Mouse (Mus musculus) left cerebral cortex, adult 9 months (tissue): ENCODE results near the gene Mrps7.

Experiments used
- DNase-seq, 2 experiments: peaks; one replicate each; pipeline ENCODE4 v3.0.0; 2022; ENCODE audit warnings: low spot score in 2 of 2

The Mrps7 gene

DNA sequence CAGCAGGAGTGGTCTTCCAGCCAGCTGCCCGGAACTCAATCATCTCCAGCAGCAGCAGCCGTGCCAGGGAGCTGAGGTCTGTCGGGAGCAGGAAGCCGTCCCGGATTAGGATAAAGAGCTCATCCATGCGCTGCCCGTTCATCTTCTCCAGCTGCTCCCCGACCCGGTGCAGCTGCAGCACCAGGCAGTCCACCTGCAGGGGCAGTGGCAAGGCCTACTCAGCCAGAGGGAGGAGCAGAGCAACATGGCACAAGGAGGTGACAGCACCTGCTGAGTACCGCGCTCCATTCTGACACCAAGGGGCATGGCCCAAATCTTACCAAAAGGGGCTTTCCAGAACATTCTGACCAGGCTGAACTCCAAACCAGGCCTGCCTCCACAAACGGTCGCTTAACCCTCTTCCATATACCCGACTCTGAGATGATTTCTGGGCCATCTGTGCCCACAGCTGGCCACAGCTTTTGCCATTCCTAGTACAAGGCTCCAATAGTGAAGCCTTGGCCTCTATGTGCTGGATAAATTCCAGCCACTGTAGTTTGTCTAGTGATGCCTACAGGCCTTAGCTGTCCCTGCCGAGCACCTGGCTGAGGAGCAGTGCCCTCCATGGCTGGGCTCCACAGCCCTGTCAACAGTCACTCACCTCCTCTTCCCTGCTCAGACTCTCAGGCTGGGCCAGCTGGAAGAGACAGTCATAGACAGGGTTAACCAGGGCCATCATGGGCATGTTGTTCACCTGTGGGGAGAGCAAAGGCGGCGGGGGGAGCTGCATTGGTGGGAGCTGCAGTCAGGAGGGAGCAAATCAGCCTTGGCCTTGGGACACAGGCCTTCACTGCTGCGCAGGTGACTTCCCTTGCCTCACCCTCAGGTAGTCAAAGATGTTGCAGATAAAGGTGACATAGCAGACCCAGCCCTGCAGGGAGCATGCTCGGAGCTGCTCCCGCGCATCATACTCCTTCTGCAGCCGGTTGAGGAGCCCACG, 5.0 kb downstream of the Mrps7 start:
- no peak for DNase-seq

DNA sequence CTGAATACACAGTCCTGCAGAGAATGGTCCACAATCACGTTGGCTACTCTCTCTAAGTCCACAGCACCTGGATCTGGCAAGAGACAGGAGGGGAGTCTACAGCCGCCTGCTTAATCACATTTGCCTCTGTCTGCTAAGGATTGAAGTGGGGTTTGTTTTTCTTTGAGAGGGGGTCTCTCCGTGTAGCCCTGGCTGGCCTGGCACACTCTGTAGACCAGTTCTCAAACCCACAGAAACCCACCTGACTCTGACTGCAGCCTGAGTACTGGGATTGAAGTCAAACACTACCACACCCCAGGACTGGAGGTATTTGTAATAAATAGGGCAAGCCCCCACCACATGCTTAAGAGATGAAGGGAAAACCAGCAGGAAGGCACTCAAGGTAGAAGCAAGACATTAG, 5.9 kb downstream of the Mrps7 start:
- DNase-seq = no peak

DNA sequence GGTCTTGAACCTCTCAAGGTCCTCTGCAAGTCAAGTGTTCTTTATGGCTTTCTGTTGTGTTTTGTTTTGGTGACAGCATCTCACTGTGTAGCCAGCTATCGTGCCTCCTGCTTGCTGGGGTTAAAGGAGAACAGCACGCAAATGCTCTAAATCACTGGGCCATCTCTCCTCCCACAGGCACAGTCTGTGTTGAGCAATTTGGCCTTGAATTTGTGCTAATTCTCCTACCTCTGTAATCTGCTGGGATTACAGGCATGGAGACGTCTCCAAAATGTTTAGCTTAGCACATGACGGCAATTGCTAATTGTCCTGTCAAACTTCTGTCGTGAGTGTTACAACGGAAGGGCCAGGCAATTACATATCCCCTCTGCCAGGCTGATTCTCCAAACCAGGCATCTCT, 7.4 kb downstream of the Mrps7 start:
- no peak for DNase-seq

DNA sequence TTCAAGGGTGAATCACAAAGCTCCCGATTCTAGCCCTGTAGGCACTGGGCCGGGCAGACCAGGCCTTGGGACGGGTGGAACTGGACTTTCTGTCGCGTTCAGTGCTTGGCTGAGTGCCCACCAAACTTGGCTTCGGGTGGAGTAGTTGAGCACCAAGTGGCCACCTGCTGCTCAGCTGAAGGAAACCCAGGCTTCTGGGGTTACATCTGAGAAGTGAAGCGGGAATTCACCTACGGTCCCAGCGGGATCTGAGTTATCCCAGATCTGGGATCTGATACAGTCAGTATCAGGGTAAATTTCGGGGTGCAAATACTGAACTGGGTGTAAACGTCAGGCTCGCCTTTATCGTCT, 8.3 kb downstream of the Mrps7 start:
- peak in 1 of 2 experiments; percentile 59 for DNase-seq

DNA sequence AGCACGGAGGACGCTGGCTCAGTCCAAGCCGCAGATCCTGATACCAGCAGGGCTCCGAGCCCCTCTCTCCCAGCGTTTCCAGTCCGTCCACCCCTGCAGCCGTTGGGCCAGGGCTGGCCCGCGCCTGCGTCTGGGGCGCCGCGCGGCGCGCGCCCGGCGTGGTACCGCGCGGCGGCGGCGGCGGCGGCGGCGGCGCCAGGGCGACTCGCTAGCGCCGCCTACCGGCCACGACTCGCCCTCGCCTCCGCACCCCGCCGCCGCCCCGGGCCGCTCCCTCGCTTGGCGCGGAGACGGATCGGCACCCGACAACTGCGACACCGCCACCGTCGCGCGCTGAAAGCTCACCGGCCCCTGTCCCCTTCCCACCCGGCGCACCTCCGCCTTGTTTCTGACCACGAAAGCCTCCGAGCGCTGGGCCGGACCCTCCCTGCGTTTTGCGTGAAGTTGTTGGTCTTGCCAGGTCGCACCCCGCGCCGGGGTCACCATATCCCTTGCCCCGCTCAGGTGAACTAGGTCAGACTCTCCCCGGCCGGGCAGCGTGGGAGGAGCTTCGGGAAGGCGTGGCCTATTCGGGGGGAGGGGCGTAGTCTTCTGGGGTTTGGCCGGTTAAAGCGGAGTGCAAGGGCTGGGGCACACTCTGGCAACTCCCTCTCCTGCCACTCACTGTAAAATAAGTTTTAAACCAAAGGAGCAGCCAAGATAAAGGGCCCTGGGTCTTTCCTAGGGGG, 8.8 kb downstream of the Mrps7 start, which contains the start of gene Mif4gd:
Mif4gd (minus strand) TSS at position 560 of the 728 bp plus-strand sequence.
- DNase-seq = peak; percentile 59 to 78

DNA sequence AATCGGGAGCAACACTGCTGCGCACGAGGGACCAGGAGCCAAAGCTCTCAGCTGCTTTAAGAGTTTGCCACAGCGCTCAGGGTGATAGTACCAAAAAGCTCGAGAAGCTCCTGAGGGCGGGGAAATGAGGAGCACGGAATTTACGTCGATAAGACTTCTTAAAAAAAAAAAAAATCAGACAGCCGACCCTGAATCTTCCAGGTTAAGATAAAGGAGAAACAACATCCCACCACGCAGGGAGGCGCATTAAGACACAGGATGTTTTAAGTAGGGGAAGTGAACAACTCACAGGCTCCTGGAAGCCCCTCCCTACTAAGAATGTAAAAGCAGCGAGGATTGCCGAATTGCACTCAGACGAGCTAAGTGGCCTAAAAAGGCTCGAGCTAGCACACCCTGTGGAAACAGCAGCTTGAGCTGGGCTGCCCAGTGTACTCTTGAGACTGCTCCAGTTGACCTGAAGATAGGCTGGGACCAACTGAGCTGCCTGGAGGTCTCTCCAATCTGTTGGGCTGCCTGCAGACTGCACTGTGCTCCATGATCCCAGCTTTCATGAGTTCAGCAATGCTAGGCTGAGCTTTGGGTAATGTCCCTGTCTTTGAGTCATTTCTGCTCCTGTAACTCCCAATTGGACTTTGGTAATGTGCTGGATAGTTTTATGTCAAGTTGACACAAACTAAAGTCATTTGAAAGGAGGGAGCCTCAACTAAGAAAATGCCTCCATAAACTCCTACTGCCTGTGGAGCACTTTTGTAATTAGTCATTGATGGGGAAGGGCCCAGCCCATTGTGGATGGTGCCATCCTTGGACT, 9.6 kb downstream of the Mrps7 start:
- no peak for DNase-seq

DNA sequence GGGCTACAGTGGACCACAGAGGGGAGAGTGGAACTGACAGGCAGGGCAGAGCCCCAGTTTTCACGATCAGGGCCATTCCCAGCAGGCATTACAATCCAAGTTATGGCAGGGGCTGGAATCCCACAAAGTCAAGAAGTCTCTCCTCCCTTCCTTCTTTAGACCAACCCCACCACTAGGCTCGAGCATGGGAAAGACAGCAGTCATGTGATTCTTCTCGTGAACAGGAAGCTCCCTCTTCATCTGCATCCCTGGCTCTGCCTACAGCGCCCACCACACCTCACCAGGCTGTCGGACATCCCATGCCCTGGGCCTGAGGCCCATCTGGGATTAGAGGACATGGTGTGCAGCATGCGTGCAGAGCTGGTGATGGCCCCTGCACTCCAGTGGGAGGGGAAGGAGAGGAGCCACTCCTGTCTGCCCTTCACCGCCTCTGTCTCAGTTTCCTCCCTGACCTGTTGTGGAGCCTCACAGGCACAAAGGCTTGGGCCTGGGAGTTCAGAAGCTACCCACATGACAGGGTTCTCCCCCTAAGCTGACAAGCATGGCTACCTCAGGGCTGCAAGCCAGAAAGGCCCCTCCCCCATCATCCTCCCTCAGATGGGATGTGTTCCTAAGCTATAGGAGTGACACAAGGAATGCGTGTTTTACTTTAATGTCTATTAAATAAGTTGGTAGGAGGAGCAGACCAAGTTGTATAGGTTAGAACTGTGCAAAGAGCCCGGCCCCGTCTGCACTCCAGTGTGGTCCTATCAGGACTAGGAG, 10.8 kb downstream of the Mrps7 start:
- DNase-seq = no peak

DNA sequence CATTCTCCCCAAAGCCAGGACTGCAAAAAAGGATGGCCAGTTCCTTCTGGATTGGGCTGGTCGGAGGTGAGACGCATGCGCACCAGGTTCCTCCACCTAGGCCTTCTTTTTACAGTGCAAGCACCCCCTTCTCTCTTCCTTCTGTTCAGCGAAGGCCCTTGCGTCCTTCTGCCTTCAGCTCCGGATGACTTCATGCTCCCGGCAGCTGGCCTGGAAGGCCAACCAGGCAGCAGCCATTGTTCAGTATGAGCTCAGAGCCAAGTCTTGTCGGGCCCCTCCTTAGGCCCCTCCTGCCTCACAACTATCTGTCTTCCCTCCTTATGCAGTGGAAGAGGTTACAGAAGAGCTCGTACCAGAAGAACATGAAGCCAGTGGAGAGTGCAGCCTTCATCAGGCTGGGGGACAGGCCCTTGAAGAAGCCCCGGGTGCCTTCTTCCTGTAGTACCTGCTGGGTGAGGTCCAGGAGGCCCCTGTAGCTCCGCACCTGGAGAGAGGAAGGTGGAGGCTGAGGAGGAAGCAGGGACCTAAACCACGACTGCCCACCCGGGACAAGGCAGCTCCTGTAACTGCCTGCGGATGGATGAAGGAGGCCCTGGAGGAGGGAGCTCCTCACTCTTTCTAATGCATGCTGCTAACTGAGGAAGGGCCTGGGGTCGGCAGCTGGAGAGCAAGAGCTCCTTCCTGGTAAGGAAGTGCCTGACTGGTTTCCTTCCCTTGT, 11.5 kb downstream of the Mrps7 start:
- DNase-seq = no peak

DNA sequence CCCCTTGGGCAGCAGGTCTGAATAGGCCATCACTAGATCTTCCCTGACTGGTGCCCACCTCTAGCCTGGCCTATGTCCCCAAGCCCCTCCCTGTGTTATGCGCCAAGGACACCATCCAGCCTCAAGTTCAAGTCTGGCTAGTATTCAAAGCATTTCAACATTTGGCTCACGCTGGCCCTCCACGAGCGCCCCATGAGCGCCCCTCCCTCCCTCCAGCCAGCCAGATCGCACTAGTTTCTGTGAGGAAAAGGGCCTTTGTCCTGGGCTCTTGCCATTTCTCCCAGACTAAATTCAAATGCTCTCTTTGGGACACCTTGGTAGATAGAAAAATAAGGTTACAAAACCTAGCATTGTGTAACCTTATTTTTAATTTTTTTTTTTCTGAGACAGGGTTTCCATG, 12.2 kb downstream of the Mrps7 start:
- DNase-seq = no peak

DNA sequence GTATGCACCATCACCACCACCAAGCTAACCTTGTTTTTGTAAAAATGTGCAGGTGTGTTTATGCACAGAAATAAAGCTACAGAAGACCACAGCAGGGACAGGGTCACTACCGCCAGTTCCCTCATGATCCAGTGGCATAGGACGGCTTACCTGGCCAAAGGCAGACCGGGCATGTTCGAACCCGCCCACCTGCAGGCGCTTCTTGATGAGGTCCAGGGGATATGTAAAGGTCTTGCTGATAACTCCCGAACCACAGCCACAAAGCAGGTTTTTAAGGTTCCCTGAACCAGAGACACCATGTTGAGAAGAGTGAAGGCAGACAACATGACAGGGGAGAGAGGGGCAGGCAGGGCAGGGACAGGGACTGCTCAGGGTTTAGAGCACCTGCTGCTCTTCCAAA, 12.6 kb downstream of the Mrps7 start:
- no peak for DNase-seq

DNA sequence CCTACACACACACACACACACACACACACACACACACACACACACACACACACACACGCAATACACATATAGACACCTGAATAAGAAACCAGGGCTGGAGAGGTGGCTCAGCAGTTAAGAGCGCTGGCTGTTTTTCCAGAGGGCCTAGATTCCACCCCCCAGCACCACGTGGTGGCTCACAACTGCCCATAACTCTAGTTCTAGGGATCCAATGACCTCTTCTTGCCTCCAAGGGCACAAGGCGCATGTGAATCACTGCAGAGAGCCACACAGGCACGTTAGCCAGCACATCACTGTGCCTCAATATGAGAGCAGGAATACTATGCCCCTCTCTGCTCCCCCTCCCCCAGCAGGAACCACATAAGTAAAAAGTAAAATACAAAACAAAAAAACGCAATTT, 13.2 kb downstream of the Mrps7 start:
- no peak for DNase-seq

DNA sequence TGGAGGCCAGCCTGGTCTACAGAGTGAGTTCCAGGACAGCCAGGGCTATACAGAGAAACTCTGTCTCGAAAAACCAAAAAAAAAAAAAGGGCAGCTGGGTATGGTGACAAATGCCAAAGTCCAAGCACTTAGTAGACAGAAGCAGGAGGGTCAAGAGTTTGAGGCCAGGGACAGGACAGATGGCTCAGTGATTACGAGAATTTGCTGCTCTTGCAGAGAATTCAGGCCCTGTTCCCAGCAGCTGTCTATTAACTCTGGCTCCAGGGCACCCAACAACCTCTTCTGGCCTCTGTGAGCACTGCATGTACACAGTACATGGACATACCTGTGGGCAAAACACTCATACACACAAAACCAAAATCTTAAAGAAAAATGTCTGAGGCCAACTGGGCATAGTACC, 14.3 kb downstream of the Mrps7 start:
- DNase-seq = no peak

DNA sequence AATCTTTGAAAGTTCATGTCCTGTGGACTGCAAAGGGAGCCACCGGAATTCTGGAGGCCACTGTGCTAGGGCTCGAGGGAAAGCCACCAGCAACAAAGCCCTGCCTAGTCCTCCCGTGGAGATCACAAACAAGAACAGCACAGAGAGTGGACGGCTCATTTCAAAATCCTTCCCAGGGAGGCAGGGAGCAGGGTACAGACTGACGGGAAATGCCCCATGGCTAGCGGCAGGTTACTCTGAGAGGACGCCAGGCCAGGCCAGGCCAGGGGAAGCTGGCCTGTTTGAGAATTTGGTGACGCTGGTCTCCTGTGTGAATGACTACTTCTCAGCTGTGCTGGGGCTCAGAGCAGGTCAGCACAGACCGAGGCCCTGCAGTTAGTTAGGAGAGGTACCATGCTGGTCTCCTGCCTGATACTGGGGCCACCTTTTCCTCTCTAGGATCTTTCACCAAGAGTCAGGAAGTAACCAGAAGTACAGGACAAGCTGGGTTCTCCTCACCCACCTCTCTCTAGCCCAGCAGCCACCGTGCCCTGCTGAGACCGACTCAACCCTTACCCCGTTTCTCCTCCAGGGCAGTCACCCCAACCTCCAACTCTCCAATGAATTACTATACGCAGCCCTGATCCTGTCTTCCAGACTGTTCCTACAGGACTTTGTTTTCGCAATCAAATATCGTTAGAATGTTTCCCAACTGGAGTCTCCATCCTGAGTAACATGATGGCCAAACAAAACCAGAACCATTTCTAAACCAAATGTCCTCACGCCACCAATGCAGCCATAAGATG, 15.2 kb downstream of the Mrps7 start:
- no peak for DNase-seq

DNA sequence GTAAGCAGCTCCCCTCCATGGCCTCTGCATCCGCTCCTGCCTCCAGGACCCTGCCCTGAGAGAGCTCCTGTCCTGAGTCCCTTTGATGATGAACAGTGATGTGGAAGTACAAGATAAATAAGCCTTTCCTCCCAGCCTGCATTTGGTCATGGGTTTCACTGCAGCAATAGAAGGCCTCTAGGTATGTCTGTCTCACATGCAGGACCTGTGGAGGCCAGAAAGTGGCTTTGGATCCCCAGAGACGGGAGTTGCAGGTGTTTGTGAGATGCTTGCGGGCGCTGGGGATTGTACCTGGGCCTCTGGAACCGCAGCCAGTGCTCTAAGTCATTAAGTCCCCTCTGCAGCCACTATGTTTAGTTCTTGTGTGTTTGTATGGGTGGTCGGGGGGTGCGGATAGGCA, 16.2 kb downstream of the Mrps7 start:
- DNase-seq = no peak

DNA sequence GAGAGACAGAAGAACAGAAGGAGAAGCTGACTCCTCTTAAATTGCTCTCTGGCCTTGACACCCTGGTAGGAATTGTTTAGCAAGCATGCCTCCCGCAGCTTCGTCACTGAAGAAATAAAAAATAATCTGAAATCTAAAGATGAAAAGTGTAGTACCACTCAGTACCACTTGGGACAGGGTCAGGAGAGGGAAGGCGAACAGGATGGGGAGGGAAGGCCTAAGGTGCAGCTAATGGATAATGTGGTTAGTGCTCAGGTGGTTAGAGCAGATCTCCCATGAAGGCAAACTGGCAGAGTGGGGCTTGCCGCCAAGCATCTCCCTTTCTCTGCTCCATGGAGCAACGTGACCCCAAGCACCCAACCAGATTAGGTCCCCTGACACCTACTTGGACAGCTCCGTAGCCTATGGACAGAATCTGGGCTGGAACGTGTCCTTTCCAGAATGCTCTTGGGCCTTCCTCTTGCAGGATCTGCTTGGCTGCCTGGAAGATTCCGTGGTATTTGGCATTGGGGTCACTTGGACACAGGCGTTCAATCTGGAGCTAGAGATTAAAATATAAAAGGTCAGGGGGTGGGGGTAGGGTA, 19.9 kb downstream of the Mrps7 start:
- DNase-seq = no peak

DNA sequence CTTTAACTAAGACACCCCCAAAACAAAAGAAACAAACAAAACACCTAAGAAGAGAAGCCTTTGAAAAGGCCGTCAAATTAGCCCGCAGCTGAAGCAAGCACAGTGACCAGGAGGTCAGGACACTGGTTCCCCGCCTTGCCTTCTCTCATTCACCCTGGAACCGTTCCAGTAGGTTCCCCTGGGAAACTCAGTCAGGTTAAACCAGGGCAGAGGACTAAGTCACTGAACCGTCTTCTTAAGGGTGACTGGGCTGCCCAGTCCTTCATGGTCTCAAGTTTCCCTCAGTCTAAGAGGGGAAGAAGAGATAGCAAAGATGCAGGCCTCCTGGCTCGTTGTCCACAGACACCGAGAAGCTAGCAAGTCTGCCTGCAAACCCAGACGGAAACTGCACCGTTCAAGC, 22.2 kb downstream of the Mrps7 start:
- no peak for DNase-seq

DNA sequence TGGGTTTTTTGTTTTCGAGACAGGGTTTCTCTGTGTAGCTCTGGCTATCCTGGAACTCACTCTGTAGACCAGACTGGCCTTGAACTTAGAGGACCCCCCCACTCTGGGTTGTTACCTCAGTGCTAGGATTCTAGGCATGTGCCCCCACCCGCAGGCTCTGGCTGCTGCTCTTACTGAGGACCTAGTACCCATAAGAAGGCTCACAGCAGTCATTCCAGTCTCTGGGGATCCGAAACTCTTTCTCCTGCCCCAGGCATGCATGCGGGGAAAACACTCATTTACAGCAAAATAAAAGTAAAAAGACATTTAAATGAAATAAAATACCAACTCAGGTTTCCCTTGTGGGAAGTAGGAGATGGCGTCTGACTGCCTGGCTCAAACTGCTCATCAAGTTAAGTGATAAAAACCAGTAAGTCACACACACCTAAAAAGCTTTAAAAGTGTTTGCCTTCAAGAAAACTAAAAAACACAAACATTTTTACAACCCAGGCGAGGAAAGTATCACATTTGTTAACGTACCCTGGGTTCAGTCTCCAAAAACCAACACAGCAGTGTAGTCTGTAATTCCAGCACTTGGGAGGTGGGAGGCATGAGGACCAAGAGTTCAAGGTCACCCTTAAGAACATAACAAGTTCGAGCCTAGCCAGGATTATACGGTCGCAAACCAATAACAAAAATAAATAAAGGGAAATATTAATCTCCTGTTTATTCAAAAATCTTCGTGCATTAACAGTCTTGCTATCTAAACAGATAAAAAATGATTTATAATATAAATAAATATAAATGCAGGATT, 23.3 kb downstream of the Mrps7 start:
- no peak for DNase-seq

DNA sequence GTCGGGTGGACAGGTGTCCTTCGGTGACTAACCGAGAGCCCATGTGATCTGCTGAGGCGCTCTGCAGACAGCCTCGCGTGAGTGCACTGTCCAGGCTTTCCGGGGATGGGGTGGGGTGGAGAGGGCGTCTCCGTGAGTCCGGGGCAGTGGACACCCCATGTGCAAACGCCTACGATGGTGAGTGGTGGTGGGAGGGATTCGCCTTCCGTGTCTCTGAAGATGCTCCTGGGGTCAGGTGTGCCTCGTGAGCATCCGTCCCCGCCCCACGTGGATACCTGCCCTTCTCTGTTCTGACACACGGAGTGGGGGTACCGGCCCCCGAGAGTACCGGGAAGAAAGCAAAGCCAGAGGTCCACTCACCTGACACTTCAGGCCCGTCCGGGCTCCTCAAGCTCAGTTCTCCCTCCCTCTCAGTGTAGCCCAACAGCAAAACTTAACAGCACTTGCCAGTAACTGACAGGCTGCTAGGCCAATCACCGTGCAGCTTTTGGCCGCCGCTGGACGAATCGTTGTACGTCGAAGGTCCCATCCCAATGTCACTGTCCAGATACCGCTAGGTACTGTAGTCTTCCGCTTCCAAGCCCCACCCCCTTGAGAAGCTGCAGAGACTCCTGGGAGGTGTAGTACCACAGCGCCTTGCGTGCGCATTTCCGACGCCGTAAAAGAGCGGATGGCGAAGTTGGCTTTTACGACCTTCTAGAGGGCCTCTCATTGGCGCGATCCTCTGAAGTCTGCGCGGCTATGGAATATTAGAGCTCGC, 24.2 kb downstream of the Mrps7 start, which contains the start of gene Slc25a19:
Slc25a19 (minus strand) TSS at position 591 of the 760 bp plus-strand sequence.
- DNase-seq = peak; percentile 99 to 100
